Mouse (Mus musculus) MEL (cell line): ENCODE data around the gene Mks1. TPM values are rescaled to one million over a fixed set of nuclear protein-coding genes. Genes with fewer than 3 reads are reported as not detected.

Source experiments
- DNase-seq: peaks from one replicate; pipeline ENCODE4 v3.0.0; 2011; ENCODE audit warnings: low read depth, low spot score
- H3K27ac ChIP-seq: 2 replicates; pipeline ENCODE4 v1.5.1; 2012; ENCODE audit warnings: low read depth, mild to moderate bottlenecking, control low read depth, low read length, moderate library complexity; ENCODE audit not compliant: control insufficient read depth
- H3K27me3 ChIP-seq, 2 experiments: fragments of 150-350 bp in 1 of 2; sonication (generic) in 1 of 2; 2 replicates each; pipeline ENCODE4 v1.6.1; 2012; ENCODE audit warnings: low read length in 2 of 2, mild to moderate bottlenecking in 2 of 2, improper control_type of control experiment in 1 of 2, moderate library complexity in 1 of 2; ENCODE audit not compliant: insufficient read depth in 2 of 2, control insufficient read depth in 1 of 2
- H3K36me3 ChIP-seq, 2 experiments: 2 replicates each; pipeline ENCODE4 v1.6.1; 2012 to 2014; ENCODE audit warnings: low read length in 2 of 2, improper control_type of control experiment in 1 of 2, inconsistent platforms in 1 of 2, mild to moderate bottlenecking in 1 of 2; ENCODE audit not compliant: insufficient read depth in 2 of 2, control insufficient read depth in 1 of 2
- H3K4me1 ChIP-seq, 2 experiments: fragments of 150-350 bp in 1 of 2; sonication (generic) in 1 of 2; 2 replicates each; pipeline ENCODE4 v1.6.1; 2012; ENCODE audit warnings: low read length in 2 of 2, improper control_type of control experiment in 1 of 2, mild to moderate bottlenecking in 1 of 2; ENCODE audit not compliant: insufficient read depth in 2 of 2, control insufficient read depth in 1 of 2
- H3K4me3 ChIP-seq, 2 experiments: fragments of 150-350 bp in 1 of 2; sonication (generic) in 1 of 2; 2 replicates each; pipeline ENCODE4 v1.5.1; 2012; ENCODE audit warnings: low read depth in 2 of 2, low read length in 2 of 2, mild to moderate bottlenecking in 2 of 2, moderate library complexity in 2 of 2, control low read depth in 1 of 2, improper control_type of control experiment in 1 of 2; ENCODE audit not compliant: control insufficient read depth in 1 of 2, insufficient read depth in 1 of 2
- H3K79me2 ChIP-seq: 2 replicates; pipeline ENCODE4 v1.6.1; 2012; ENCODE audit warnings: mild to moderate bottlenecking, low read length, moderate library complexity; ENCODE audit not compliant: control insufficient read depth, poor library complexity, insufficient read depth
- H3K9ac ChIP-seq: 2 replicates; pipeline ENCODE4 v1.6.1; 2012; ENCODE audit warnings: low read depth, mild to moderate bottlenecking, control low read depth, low read length, moderate library complexity; ENCODE audit not compliant: control insufficient read depth, poor library complexity, severe bottlenecking
- H3K9me3 ChIP-seq: fragments of 150-350 bp; sonication (generic); replicated peaks from 2 replicates; pipeline ENCODE4 v1.6.1; 2012; ENCODE audit warnings: mild to moderate bottlenecking, low read length, improper control_type of control experiment, moderate library complexity; ENCODE audit not compliant: insufficient read depth
- E2F4 ChIP-seq: IDR thresholded peaks from 2 replicates; pipeline ENCODE4 v1.6.1; 2011; ENCODE audit warnings: low read depth, low read length, improper control_type of control experiment, borderline replicate concordance
- ELF1 ChIP-seq: IDR thresholded peaks from 2 replicates; pipeline ENCODE4 v1.6.1; 2014; ENCODE audit warnings: low read depth, mild to moderate bottlenecking, inconsistent platforms, low read length, improper control_type of control experiment, moderate library complexity
- EP300 ChIP-seq, 2 experiments: IDR thresholded peaks; 2 replicates each; pipeline ENCODE4 v1.6.1; 2011; ENCODE audit warnings: improper control_type of control experiment in 2 of 2, low read length in 2 of 2, low read depth in 1 of 2, mild to moderate bottlenecking in 1 of 2
- GATA1 ChIP-seq: IDR thresholded peaks from 2 replicates; pipeline ENCODE4 v1.6.1; 2011; ENCODE audit warnings: low read depth, low read length, improper control_type of control experiment
- HCFC1 ChIP-seq: IDR thresholded peaks from 2 replicates; pipeline ENCODE4 v1.6.1; 2012; ENCODE audit warnings: low read depth, mild to moderate bottlenecking, inconsistent platforms, low read length, improper control_type of control experiment, moderate library complexity
- KAT2A ChIP-seq: conservative IDR thresholded peaks from 2 replicates; pipeline ENCODE4 v1.6.1; 2012; ENCODE audit warnings: low read depth, low read length, improper control_type of control experiment, inconsistent platforms
- MAX ChIP-seq: IDR thresholded peaks from 2 replicates; pipeline ENCODE4 v1.6.1; 2011; ENCODE audit warnings: low read length, improper control_type of control experiment
- MXI1 ChIP-seq: IDR thresholded peaks from 2 replicates; pipeline ENCODE4 v1.6.1; 2011; ENCODE audit warnings: mild to moderate bottlenecking, low read depth, low read length, improper control_type of control experiment
- MYB ChIP-seq: IDR thresholded peaks from 2 replicates; pipeline ENCODE4 v1.6.1; 2011; ENCODE audit warnings: mild to moderate bottlenecking, low read depth, low read length, improper control_type of control experiment
- MYC ChIP-seq: IDR thresholded peaks from 2 replicates; pipeline ENCODE4 v1.6.1; 2011; ENCODE audit warnings: low read depth, mild to moderate bottlenecking, low read length, improper control_type of control experiment, moderate library complexity
- NRF1 ChIP-seq: IDR thresholded peaks from 2 replicates; pipeline ENCODE4 v1.6.1; 2014; ENCODE audit warnings: low read depth, mild to moderate bottlenecking, inconsistent platforms, low read length, improper control_type of control experiment, moderate library complexity; ENCODE audit not compliant: poor library complexity, insufficient read depth, severe bottlenecking
- POLR2AphosphoS5 ChIP-seq: IDR thresholded peaks from 2 replicates; pipeline ENCODE4 v1.6.1; 2012; ENCODE audit warnings: low read depth, borderline replicate concordance, mild to moderate bottlenecking, inconsistent platforms, low read length, moderate library complexity, mixed read lengths
- RCOR1 ChIP-seq: IDR thresholded peaks from 2 replicates; pipeline ENCODE4 v1.6.1; 2012; ENCODE audit warnings: low read depth, mild to moderate bottlenecking, inconsistent platforms, low read length, improper control_type of control experiment
- SMC3 ChIP-seq: IDR thresholded peaks from 2 replicates; pipeline ENCODE4 v1.6.1; 2011; ENCODE audit warnings: low read depth, low read length, improper control_type of control experiment
- TAL1 ChIP-seq: IDR thresholded peaks from 2 replicates; pipeline ENCODE4 v1.6.1; 2012; ENCODE audit warnings: mild to moderate bottlenecking, inconsistent platforms, low read length, moderate library complexity, mixed read lengths
- TBP ChIP-seq: IDR thresholded peaks from 2 replicates; pipeline ENCODE4 v1.8.0; 2011; ENCODE audit warnings: low read depth, low read length, improper control_type of control experiment
- TCF12 ChIP-seq: IDR thresholded peaks from 2 replicates; pipeline ENCODE4 v1.6.1; 2014; ENCODE audit warnings: low read depth, mild to moderate bottlenecking, inconsistent platforms, low read length, improper control_type of control experiment, moderate library complexity
- UBTF ChIP-seq: IDR thresholded peaks from 2 replicates; pipeline ENCODE4 v1.6.1; 2012; ENCODE audit warnings: low read depth, mild to moderate bottlenecking, inconsistent platforms, low read length, improper control_type of control experiment, moderate library complexity, borderline replicate concordance; ENCODE audit not compliant: insufficient read depth
- USF2 ChIP-seq, 2 experiments: IDR thresholded peaks; 2 replicates each; pipeline ENCODE4 v1.6.1; 2011 to 2012; ENCODE audit warnings: improper control_type of control experiment in 2 of 2, low read length in 2 of 2, borderline replicate concordance in 1 of 2, inconsistent platforms in 1 of 2, low read depth in 1 of 2, mild to moderate bottlenecking in 1 of 2; ENCODE audit not compliant: insufficient read depth in 1 of 2
- ZMIZ1 ChIP-seq: IDR thresholded peaks from 2 replicates; pipeline ENCODE4 v1.6.1; 2012; ENCODE audit warnings: low read depth, mild to moderate bottlenecking, inconsistent platforms, low read length, improper control_type of control experiment, moderate library complexity
- polyA plus RNA-seq, 2 experiments: library from polyadenylated mRNA; stranded (reverse) in 1 of 2; unstranded in 1 of 2; fragments of >175 nt in 1 of 2; fragments of >200 nt in 1 of 2; gene quantifications; 2 replicates each; pipeline versions ENCODE4 v1.2.1 to v1.2.4; 2012; ENCODE audit warnings: low replicate concordance in 2 of 2, low read depth in 1 of 2; ENCODE audit not compliant: insufficient read length in 2 of 2, insufficient read depth in 1 of 2, missing spikeins in 1 of 2
- total RNA-seq: library from RNA; depleted of rRNA; stranded (reverse); fragments of 300-350 nt; gene quantifications from 2 replicates; pipeline ENCODE4 v1.2.3, GENCODE M21; 2012

Gene Mks1
- total and polyA plus RNA-seq, 3 experiments, result 3.3 to 6.1 TPM; not detected in 1

- H3K27ac ChIP-seq, result no peak overlapping the region
- H3K4me1 ChIP-seq, result no peaks in the 10 kb centered on the region
- no peaks in the 10 kb centered on the region for H3K79me2 ChIP-seq
- H3K9ac ChIP-seq, result no peak overlapping the region
- H3K36me3 ChIP-seq, result no peaks in the 10 kb centered on the region
- H3K27me3 ChIP-seq, result peaks cover 0 to 6% of the 10 kb centered on the region in 2 experiments; a peak in 3 of 4 replicates
- TF ChIP-seq ZMIZ1, result no peak
- no peak for TF ChIP-seq TAL1
- no peak for TF ChIP-seq MXI1
- TF ChIP-seq KAT2A, result no peak
- TF ChIP-seq E2F4, result no peak
- no peak for TF ChIP-seq HCFC1
- no peak for TF ChIP-seq TBP
- TF ChIP-seq GATA1, result no peak
- no peak for TF ChIP-seq NRF1
- TF ChIP-seq POLR2AphosphoS5, result no peak
- TF ChIP-seq TCF12, result no peak
- TF ChIP-seq MAX, result no peak
- no peak for TF ChIP-seq SMC3
- no peak for DNase-seq
- no peak overlapping the region for H3K4me3 ChIP-seq
- no peaks in the 10 kb centered on the region for H3K9me3 ChIP-seq
These were observed 36.1 kb upstream of the Mks1 start for GRCm38 (mm10) chr11:87816707-87817442.

GRCm38 (mm10) chr11:87817443-87817773, 35.6 kb upstream of the Mks1 start:
- Histone ChIP-seq H3K27ac (no peak overlapping the region), H3K79me2 (no peaks in the 10 kb centered on the region), H3K27me3 (peaks cover 0 to 5% of the 10 kb centered on the region in 2 experiments; a peak in 3 of 4 replicates), H3K9ac (no peak overlapping the region), H3K4me1 (no peaks in the 10 kb centered on the region), H3K36me3 (no peaks in the 10 kb centered on the region), H3K4me3 (no peak overlapping the region), H3K9me3 (no peaks in the 10 kb centered on the region)
- DNase-seq, result no peak
- no peak for TF ChIP-seq MYC
- no peak for TF ChIP-seq ELF1
- TF ChIP-seq EP300 (IDR thresholded peaks at IDR 0.05; ENCODE audit: low read depth in 1 of 2, low read length in 2 of 2), result no peak
- no peak for TF ChIP-seq GATA1
- TF ChIP-seq KAT2A, result no peak
- no peak for TF ChIP-seq SMC3
- TF ChIP-seq UBTF, result no peak
- TF ChIP-seq USF2 (IDR thresholded peaks at IDR 0.05; ENCODE audit: borderline replicate concordance in 1 of 2, insufficient read depth in 1 of 2, low read depth in 1 of 2, low read length in 2 of 2), result no peak
- no peak for TF ChIP-seq TBP
- TF ChIP-seq MXI1, result no peak
- TF ChIP-seq MYB, result no peak
- no peak for TF ChIP-seq RCOR1
